Mouse (Mus musculus) kidney, adult 2 months (tissue): ENCODE data around the gene Atm.

Source experiments
- CTCF ChIP-seq: fragments of 200-500 bp; conservative IDR thresholded peaks from 2 replicates; pipeline ENCODE4 v1.5.1; 2011; ENCODE audit warnings: low read depth, mild to moderate bottlenecking, control low read depth, low read length, moderate library complexity, mixed read lengths; ENCODE audit not compliant: insufficient read depth, insufficient read length
- POLR2A ChIP-seq: fragments of 200-500 bp; IDR thresholded peaks from one replicate; pipeline ENCODE4 v1.6.1; 2011; ENCODE audit warnings: low read depth, low read length, control low read depth

GRCm38 (mm10) chr9:53400696-53401095, 135.8 kb downstream of the Atm start:
- TF ChIP-seq CTCF = no peak
- no peak for TF ChIP-seq POLR2A
